Mouse (Mus musculus): ENCODE results near the gene Lingo2. TPM values are rescaled to one million over a fixed set of nuclear protein-coding genes. Genes with fewer than 3 reads are reported as not detected.

The Lingo2 gene
- total and polyA plus RNA-seq, 3 experiments: not detected

- no peak for DNase-seq (ENCODE audit: low read depth, low spot score)
- no peak for TF ChIP-seq ELF1 (IDR thresholded peaks at IDR 0.05; ENCODE audit: low read depth, low read length)
- Histone ChIP-seq H3K4me1 (ENCODE audit: control insufficient read depth in 1 of 2, insufficient read depth in 2 of 2, low read length in 2 of 2) (no peaks in the 10 kb centered on the region), H3K27ac (ENCODE audit: control insufficient read depth, low read depth, low read length) (no peak overlapping the region), H3K36me3 (ENCODE audit: control insufficient read depth in 1 of 2, insufficient read depth in 2 of 2, low read length in 2 of 2) (no peaks in the 10 kb centered on the region), H3K4me3 (ENCODE audit: control insufficient read depth in 1 of 2, insufficient read depth in 1 of 2, low read depth in 2 of 2, low read length in 2 of 2) (no peak overlapping the region), H3K9ac (ENCODE audit: control insufficient read depth, low read depth, low read length, poor library complexity, severe bottlenecking) (no peak overlapping the region), H3K9me3 (replicated peaks; ENCODE audit: insufficient read depth, low read length) (no peaks in the 10 kb centered on the region), H3K27me3 (ENCODE audit: control insufficient read depth in 1 of 2, insufficient read depth in 2 of 2, low read length in 2 of 2) (no peaks in the 10 kb centered on the region), H3K79me2 (ENCODE audit: control insufficient read depth, insufficient read depth, low read length, poor library complexity) (no peaks in the 10 kb centered on the region)
Measured at GRCm38 (mm10) chr4:36716411-36716810, 235.1 kb downstream of the Lingo2 start.

GRCm38 (mm10) chr4:36698888-36699287, 252.7 kb downstream of the Lingo2 start:
- Histone ChIP-seq H3K9ac (ENCODE audit: control insufficient read depth, low read depth, low read length, poor library complexity, severe bottlenecking) (no peak overlapping the region), H3K4me1 (ENCODE audit: control insufficient read depth in 1 of 2, insufficient read depth in 2 of 2, low read length in 2 of 2) (peaks cover 0 to 2% of the 10 kb centered on the region in 2 experiments; a peak in 3 of 4 replicates), H3K27me3 (ENCODE audit: control insufficient read depth in 1 of 2, insufficient read depth in 2 of 2, low read length in 2 of 2) (no peaks in the 10 kb centered on the region), H3K4me3 (ENCODE audit: control insufficient read depth in 1 of 2, insufficient read depth in 1 of 2, low read depth in 2 of 2, low read length in 2 of 2) (no peak overlapping the region), H3K9me3 (replicated peaks; ENCODE audit: insufficient read depth, low read length) (no peaks in the 10 kb centered on the region), H3K79me2 (ENCODE audit: control insufficient read depth, insufficient read depth, low read length, poor library complexity) (no peaks in the 10 kb centered on the region), H3K27ac (ENCODE audit: control insufficient read depth, low read depth, low read length) (no peak overlapping the region), H3K36me3 (ENCODE audit: control insufficient read depth in 1 of 2, insufficient read depth in 2 of 2, low read length in 2 of 2) (peaks cover 0 to 11% of the 10 kb centered on the region in 2 experiments; a peak in 2 of 4 replicates)
- TF ChIP-seq CTCF (IDR thresholded peaks at IDR 0.05 in 2 of 3, conservative IDR thresholded peaks at IDR 0.05 in 1 of 3; ENCODE audit: control insufficient read depth in 1 of 3, insufficient read depth in 1 of 3, low read depth in 2 of 3, low read length in 3 of 3, poor library complexity in 1 of 3, severe bottlenecking in 1 of 3) (no peak), ZC3H11A (IDR thresholded peaks at IDR 0.05; ENCODE audit: low read depth, low read length) (no peak), ELF1 (IDR thresholded peaks at IDR 0.05; ENCODE audit: low read depth, low read length) (no peak)
- no peak for DNase-seq (ENCODE audit: low read depth, low spot score)

GRCm38 (mm10) chr4:36696810-36697209, 254.7 kb downstream of the Lingo2 start:
- DNase-seq (ENCODE audit: low read depth, low spot score): peak; percentile 54
- Histone ChIP-seq H3K9me3 (replicated peaks; ENCODE audit: insufficient read depth, low read length) (no peaks in the 10 kb centered on the region), H3K4me1 (ENCODE audit: control insufficient read depth in 1 of 2, insufficient read depth in 2 of 2, low read length in 2 of 2) (peaks cover 0 to 2% of the 10 kb centered on the region in 2 experiments; a peak in 3 of 4 replicates)
- TF ChIP-seq MYC (IDR thresholded peaks at IDR 0.05; ENCODE audit: low read depth, low read length): no peak
- TF ChIP-seq ELF1 (IDR thresholded peaks at IDR 0.05; ENCODE audit: low read depth, low read length): no peak
- no peak for TF ChIP-seq MXI1 (IDR thresholded peaks at IDR 0.05; ENCODE audit: low read depth, low read length)
- TF ChIP-seq TAL1 (IDR thresholded peaks at IDR 0.05; ENCODE audit: low read length): no peak
- TF ChIP-seq USF2 (IDR thresholded peaks at IDR 0.05; ENCODE audit: borderline replicate concordance in 1 of 2, insufficient read depth in 1 of 2, low read depth in 1 of 2, low read length in 2 of 2): no peak
- TF ChIP-seq E2F4 (IDR thresholded peaks at IDR 0.05; ENCODE audit: borderline replicate concordance, low read depth, low read length): no peak
- TF ChIP-seq SMC3 (IDR thresholded peaks at IDR 0.05; ENCODE audit: low read depth, low read length): no peak
- no peak for TF ChIP-seq POLR2AphosphoS2 (IDR thresholded peaks at IDR 0.05; ENCODE audit: low read length)
- TF ChIP-seq ZMIZ1 (IDR thresholded peaks at IDR 0.05; ENCODE audit: low read depth, low read length): no peak
- TF ChIP-seq RCOR1 (IDR thresholded peaks at IDR 0.05; ENCODE audit: low read depth, low read length): peak; percentile 49
- TF ChIP-seq UBTF (IDR thresholded peaks at IDR 0.05; ENCODE audit: borderline replicate concordance, insufficient read depth, low read depth, low read length): no peak
- TF ChIP-seq CTCF (IDR thresholded peaks at IDR 0.05 in 2 of 3, conservative IDR thresholded peaks at IDR 0.05 in 1 of 3; ENCODE audit: control insufficient read depth in 1 of 3, insufficient read depth in 1 of 3, low read depth in 2 of 3, low read length in 3 of 3, poor library complexity in 1 of 3, severe bottlenecking in 1 of 3): no peak
- TF ChIP-seq MEF2A (IDR thresholded peaks at IDR 0.05; ENCODE audit: extremely low read depth, insufficient replicate concordance, low read depth, low read length, poor library complexity, severe bottlenecking): peak; percentile 58; the same call in 1 of the 2 replicates
- peak; percentile 80 for TF ChIP-seq GATA1 (IDR thresholded peaks at IDR 0.05; ENCODE audit: low read depth, low read length)
- TF ChIP-seq POLR2A (IDR thresholded peaks at IDR 0.05; ENCODE audit: control insufficient read depth in 1 of 2, insufficient read depth in 1 of 2, low read depth in 1 of 2, low read length in 2 of 2, poor library complexity in 1 of 2): no peak
- TF ChIP-seq SIN3A (IDR thresholded peaks at IDR 0.05; ENCODE audit: low read length): 0 out of 2 replicates have a peak, but pooled peaks have one; percentile 38
- peak; percentile 92 for TF ChIP-seq TCF12 (IDR thresholded peaks at IDR 0.05; ENCODE audit: low read depth, low read length)
- peak; percentile 83 for TF ChIP-seq ETS1 (IDR thresholded peaks at IDR 0.05; ENCODE audit: low read depth, low read length)
- no peak for TF ChIP-seq USF1 (IDR thresholded peaks at IDR 0.05; ENCODE audit: low read depth, low read length)
- TF ChIP-seq NRF1 (IDR thresholded peaks at IDR 0.05; ENCODE audit: insufficient read depth, low read depth, low read length, poor library complexity, severe bottlenecking): no peak
- TF ChIP-seq MAX (IDR thresholded peaks at IDR 0.05; ENCODE audit: low read length): no peak
- peak; percentile 59 for TF ChIP-seq MYB (IDR thresholded peaks at IDR 0.05; ENCODE audit: low read depth, low read length)
- no peak for TF ChIP-seq TBP (IDR thresholded peaks at IDR 0.05; ENCODE audit: low read depth, low read length)
- TF ChIP-seq CHD1 (IDR thresholded peaks at IDR 0.05; ENCODE audit: low read depth, low read length): no peak

More at GRCm38 (mm10) chr4:36696810-36697209, 254.7 kb downstream of the Lingo2 start:
- H3K4me3 ChIP-seq (ENCODE audit: control insufficient read depth in 1 of 2, insufficient read depth in 1 of 2, low read depth in 2 of 2, low read length in 2 of 2): peak overlapping the region in 1 of 2 experiments; percentile 23; a peak in 1 of 4 replicates
- peaks cover 0 to 11% of the 10 kb centered on the region in 2 experiments; a peak in 2 of 4 replicates for H3K36me3 ChIP-seq (ENCODE audit: control insufficient read depth in 1 of 2, insufficient read depth in 2 of 2, low read length in 2 of 2)
- no peaks in the 10 kb centered on the region for H3K27me3 ChIP-seq (ENCODE audit: control insufficient read depth in 1 of 2, insufficient read depth in 2 of 2, low read length in 2 of 2)
- peak overlapping the region; percentile 56 for H3K27ac ChIP-seq (ENCODE audit: control insufficient read depth, low read depth, low read length)
- no peak overlapping the region for H3K9ac ChIP-seq (ENCODE audit: control insufficient read depth, low read depth, low read length, poor library complexity, severe bottlenecking)
- no peaks in the 10 kb centered on the region for H3K79me2 ChIP-seq (ENCODE audit: control insufficient read depth, insufficient read depth, low read length, poor library complexity)

Data from MEL (cell line).